In genomic region chr5:102070414-102070768, GRCm38 (mm10) we compare ENCODE assay signal across 8 mouse cellular contexts. TPM values are rescaled to one million over a fixed set of nuclear protein-coding genes. Genes with fewer than 3 reads are reported as not detected.
DNase-seq lines count a peak whose midpoint lies in the region; ATAC-seq and TF ChIP-seq lines count a peak whose summit lies in the region.

No protein-coding gene starts in this region.

- peak; percentile 48 for DNase-seq in adrenal gland, postnatal 10 days
- DNase-seq in adrenal gland, postnatal 25 days: no peak
- no peak for DNase-seq in thymus, postnatal 4 days

- H3K9ac ChIP-seq in forebrain, embryonic 15.5 days (replicated peaks): peak overlapping the region; percentile 96
- peak overlapping the region; percentile 95 for H3K9ac ChIP-seq in intestine, postnatal 0 days (ENCODE audit: low read depth, low read length)

- no peak for ATAC-seq in forebrain, embryonic 15.5 days (replicated peaks)
- 0 out of 2 replicates have a peak, but pooled peaks have one; percentile 0 for ATAC-seq in intestine, postnatal 0 days
- ATAC-seq in megakaryocyte progenitor cell, adult 5-6 weeks (replicated peaks; ENCODE audit: poor library complexity): peak; percentile 38
- ATAC-seq in megakaryocyte-erythroid progenitor cell, adult 5-6 weeks (replicated peaks; ENCODE audit: low FRiP score, low TSS enrichment, poor library complexity, severe bottlenecking): no peak

- H3K36me3 ChIP-seq in E14TG2a.4 (ENCODE audit: insufficient read depth, low read length): no peaks in the 10 kb centered on the region
- no peaks in the 10 kb centered on the region for H3K36me3 ChIP-seq in forebrain, embryonic 15.5 days
- H3K36me3 ChIP-seq in intestine, postnatal 0 days (ENCODE audit: control insufficient read depth, insufficient read depth): no peaks in the 10 kb centered on the region

- H3K27me3 ChIP-seq in E14TG2a.4 (ENCODE audit: insufficient read depth, low read length): no peaks in the 10 kb centered on the region
- H3K27me3 ChIP-seq in forebrain, embryonic 15.5 days: no peaks in the 10 kb centered on the region
- no peaks in the 10 kb centered on the region for H3K27me3 ChIP-seq in intestine, postnatal 0 days (replicated peaks; ENCODE audit: control insufficient read depth, insufficient read depth, low read length)

- peak overlapping the region; percentile 59 for H3K4me2 ChIP-seq in forebrain, embryonic 15.5 days (replicated peaks)
- H3K4me2 ChIP-seq in intestine, postnatal 0 days (replicated peaks; ENCODE audit: low read depth): peak overlapping the region; percentile 88

- H3K4me3 ChIP-seq in E14TG2a.4 (replicated peaks; ENCODE audit: low read length): peak overlapping the region; percentile 90
- peak overlapping the region; percentile 67 for H3K4me3 ChIP-seq in forebrain, embryonic 15.5 days
- peak overlapping the region; percentile 99 for H3K4me3 ChIP-seq in intestine, postnatal 0 days (ENCODE audit: low read depth, low read length)

- 9% methylated on average over 6 of the region's 6 CpGs for WGBS in forebrain, embryonic 15.5 days
- WGBS in intestine, postnatal 0 days: 24% methylated on average over 6 of the region's 6 CpGs

- H3K4me1 ChIP-seq in E14TG2a.4 (replicated peaks; ENCODE audit: low read depth, low read length): peaks cover 46% of the 10 kb centered on the region
- peaks cover 56% of the 10 kb centered on the region for H3K4me1 ChIP-seq in forebrain, embryonic 15.5 days
- no peaks in the 10 kb centered on the region for H3K4me1 ChIP-seq in intestine, postnatal 0 days (replicated peaks; ENCODE audit: control insufficient read depth, insufficient read depth, low read length)

- no peaks in the 10 kb centered on the region for H3K9me3 ChIP-seq in E14TG2a.4 (ENCODE audit: low read length)
- H3K9me3 ChIP-seq in forebrain, embryonic 15.5 days: no peaks in the 10 kb centered on the region
- H3K9me3 ChIP-seq in intestine, postnatal 0 days (ENCODE audit: control insufficient read depth): no peaks in the 10 kb centered on the region

- peak overlapping the region; percentile 97 for H3K27ac ChIP-seq in forebrain, embryonic 15.5 days (replicated peaks)
- peak overlapping the region; percentile 80 for H3K27ac ChIP-seq in intestine, postnatal 0 days (ENCODE audit: low read depth, low read length)

- no peak for TF ChIP-seq CTCF in E14TG2a.4 (conservative IDR thresholded peaks at IDR 0.05; ENCODE audit: low read length)
- TF ChIP-seq CTCF in intestine, postnatal 0 days (IDR thresholded peaks at IDR 0.05; ENCODE audit: low read depth): no peak

RNA-seq across cellular contexts. Expression of gene Wdfy3, which starts 0.7 kb away (rescaled TPM):
- 10 to 100 TPM; 36.0 to 49.3 TPM for total RNA-seq in adrenal gland, postnatal 10 days (2021)
- total RNA-seq in adrenal gland, postnatal 25 days (2021): 49.6 and 54.3 TPM in 2 replicates
- polyA plus RNA-seq in forebrain, embryonic 15.5 days (2015; fragmentation: Nextera tagmentation; extraction: Ambion mirVana): 26.2 and 26.3 TPM in 2 replicates
- polyA plus RNA-seq in intestine, postnatal 0 days (2015; fragmentation: Nextera tagmentation; extraction: Ambion mirVana): 7.0 and 7.8 TPM in 2 replicates
- 9.5 and 10.9 TPM in 2 replicates for total RNA-seq in megakaryocyte progenitor cell, adult 5-6 weeks (2015)
- 5.4 and 5.9 TPM in 2 replicates for total RNA-seq in megakaryocyte progenitor cell, adult 5-6 weeks (2017)
- total RNA-seq in megakaryocyte-erythroid progenitor cell, adult 5-6 weeks (2014; fragmentation: Nextera tagmentation): 19.4 and 24.2 TPM in 2 replicates
- 8.4 and 10.6 TPM in 2 replicates for total RNA-seq in megakaryocyte-erythroid progenitor cell, adult 5-6 weeks (2017)

Comparison
In these comparisons a context has a peak if more than half of its experiments do, and no peak if none do; other contexts are left out.
1. ATAC-seq: peak in intestine, postnatal 0 days (single experiment) and megakaryocyte progenitor cell, adult 5-6 weeks (single experiment); none in forebrain, embryonic 15.5 days (single experiment) and megakaryocyte-erythroid progenitor cell, adult 5-6 weeks (single experiment).
2. Peak in every context shown above with its lines, with median percentiles within 50 percentile points of each other: H3K4me3 ChIP-seq.